Mouse (Mus musculus) gastrocnemius, adult 18-20 months (tissue): Measurements from ENCODE around the gene Ankrd39. TPM values are rescaled to one million over a fixed set of nuclear protein-coding genes. Genes with fewer than 3 reads are reported as not detected.

Source experiments
- DNase-seq: peaks from one replicate; pipeline ENCODE4 v3.0.0; 2021; ENCODE audit warnings: low spot score
- total RNA-seq, 2 experiments: library from RNA; stranded (reverse); gene quantifications; 2 replicates each; pipeline ENCODE4 v1.2.3; 2021

The Ankrd39 gene
- total RNA-seq, 2 experiments from 2014 or later: 7.3 to 8.6 TPM

DNA sequence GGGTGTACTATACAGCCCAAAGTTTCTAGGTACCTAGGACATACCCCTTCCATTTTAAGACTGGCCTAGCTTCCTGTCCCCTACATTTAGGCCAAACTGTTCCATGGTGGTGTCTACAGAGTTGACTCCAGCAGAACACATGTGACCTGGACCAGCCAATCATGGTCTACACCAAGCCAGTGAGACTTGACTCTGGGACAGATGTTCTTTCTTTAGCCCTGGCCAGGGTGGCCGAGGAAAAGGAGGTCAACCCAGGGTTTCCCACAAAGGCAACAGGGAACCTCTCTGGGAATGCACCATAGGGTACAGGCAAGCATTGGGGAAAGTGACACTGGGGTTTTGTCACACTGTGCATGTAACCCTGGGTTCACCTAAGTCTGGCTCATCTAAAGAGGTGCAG lies 25.5 kb upstream of the Ankrd39 start:
- DNase-seq: peak; percentile 76

DNA sequence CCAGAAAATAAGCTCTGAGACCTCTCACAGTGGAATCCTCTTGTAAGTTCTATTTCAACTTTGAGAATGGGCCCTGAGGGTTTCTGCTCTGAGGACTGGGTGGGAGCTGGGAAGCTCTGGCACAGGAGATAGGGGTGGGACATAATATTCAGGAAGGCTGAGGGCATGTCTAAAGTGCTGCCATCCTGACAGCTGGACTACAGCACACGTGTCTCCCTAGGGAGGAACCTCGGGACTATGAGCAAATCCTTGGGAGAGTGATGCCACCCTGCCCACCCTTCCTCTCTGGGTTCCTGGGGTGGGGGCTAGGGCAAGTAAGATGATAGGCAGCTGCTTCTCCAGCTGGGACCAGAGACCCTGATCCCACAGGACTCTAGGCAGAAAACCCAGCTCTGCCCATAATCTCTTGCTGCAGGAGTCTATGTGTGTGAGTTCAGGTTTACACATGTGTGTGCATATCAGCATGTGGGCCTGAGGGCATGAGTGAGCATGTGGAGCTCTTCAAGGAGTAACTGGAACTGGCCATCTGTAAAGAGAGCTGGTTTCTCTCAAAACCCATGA lies 25.0 kb upstream of the Ankrd39 start:
- DNase-seq: no peak

DNA sequence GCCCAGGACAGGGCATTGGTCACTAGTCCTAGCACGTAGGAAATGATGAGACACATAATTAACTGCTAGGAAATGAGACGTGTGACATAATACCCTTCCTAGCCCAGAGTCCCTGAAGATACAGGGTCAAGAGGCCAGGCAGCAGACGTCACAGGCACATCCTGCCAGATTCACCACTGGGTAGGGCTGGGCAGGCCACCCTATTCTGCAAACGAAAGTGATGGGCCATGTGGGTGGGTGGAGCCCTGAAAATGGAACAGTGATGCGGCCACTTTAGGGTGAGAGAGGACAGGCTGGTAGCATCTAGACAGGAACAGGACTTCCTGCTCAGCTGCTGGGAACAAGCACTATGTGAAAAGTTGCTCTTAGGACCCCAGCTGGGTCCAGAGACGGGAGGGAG lies 24.4 kb upstream of the Ankrd39 start:
- peak; percentile 78 for DNase-seq

DNA sequence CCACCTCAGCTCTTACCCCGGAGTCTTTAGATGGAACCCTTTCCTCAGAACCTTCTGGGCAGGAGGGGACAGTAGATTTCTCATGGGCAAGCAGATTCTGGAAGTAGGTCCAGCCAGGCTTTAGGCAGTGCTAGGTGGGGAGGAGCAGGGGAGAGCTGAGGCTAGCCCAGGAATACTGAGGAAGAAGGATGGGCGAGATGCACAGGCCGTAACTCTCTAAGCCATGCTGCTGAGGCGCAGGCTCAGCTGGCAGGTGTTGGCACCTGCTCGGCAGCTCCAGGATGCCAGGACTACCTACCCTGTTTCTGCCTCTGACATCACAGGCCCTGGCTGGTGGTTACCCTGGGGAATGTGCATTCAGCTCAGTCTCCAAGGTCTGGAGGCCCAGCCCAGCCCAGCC lies 23.1 kb upstream of the Ankrd39 start:
- no peak for DNase-seq

- no peak for DNase-seq
Observed at GRCm38 (mm10) chr1:36569694-36570276, 22.5 kb upstream of the Ankrd39 start.

GRCm38 (mm10) chr1:36568776-36569175 lies 21.5 kb upstream of the Ankrd39 start:
- peak; percentile 44 for DNase-seq

- DNase-seq: no peak
Observed at GRCm38 (mm10) chr1:36567818-36568603, 20.8 kb upstream of the Ankrd39 start.

DNA sequence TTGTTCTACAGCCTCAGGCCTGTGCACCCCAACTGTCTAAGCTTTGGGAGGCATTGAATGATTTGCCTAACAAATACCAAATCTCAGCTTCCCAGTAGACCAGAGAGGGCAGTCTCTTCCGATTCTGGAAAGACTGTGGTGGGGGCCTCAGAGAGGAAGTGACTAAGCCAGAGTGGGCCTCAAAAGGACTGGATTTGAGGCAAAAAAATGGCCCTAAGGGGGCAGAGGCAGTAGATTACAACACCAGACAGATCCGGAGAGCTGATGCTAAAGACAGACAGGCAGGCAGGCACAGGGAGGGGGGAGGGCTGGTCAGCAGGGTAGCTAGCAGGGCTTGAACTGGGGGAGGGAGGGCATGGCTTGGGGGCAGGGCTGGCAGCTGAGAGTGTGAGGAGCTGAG lies 19.2 kb upstream of the Ankrd39 start:
- no peak for DNase-seq

DNA sequence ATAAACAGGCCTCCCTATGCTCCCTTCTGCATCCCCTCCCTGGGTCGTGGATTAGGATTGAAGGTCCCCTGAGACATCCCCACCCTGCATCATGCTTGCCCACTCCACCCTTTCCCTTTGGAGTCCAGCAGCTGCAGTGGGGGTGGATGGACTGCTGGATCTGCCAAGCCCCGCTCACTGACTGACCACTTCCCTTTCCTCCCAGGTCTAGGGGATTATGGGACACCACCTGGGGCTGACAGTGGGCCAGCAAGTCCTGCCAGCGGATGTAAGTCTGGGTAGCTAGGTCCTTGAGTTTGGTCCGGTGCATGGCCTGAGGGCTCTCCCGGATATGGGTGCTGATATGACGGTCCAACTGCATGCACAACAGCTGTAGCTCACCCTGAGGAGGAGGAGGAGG lies 16.9 kb upstream of the Ankrd39 start:
- peak; percentile 61 for DNase-seq

- no peak for DNase-seq
Observed at GRCm38 (mm10) chr1:36563632-36564031, 16.4 kb upstream of the Ankrd39 start.

DNA sequence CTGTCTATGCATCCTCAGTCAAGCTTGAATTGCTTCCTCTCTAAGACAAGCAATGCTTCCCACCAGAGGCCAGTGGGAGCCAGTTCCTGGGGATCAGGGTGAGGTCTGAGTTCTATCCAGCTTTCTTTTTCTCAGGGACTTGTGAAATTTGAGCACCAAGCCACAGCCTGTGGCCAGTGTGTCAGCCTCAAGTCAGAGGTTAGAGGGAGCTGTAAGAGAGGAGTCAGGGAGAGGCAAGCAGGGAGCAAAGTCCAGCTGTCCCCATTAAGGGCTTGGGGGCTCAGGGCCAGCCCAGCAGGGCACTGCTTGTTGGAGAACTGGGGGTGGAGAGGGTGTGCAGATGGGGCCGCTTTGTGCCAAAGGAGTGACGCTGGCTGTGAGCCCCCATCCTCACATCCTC lies 16.0 kb upstream of the Ankrd39 start:
- DNase-seq: peak; percentile 59

DNA sequence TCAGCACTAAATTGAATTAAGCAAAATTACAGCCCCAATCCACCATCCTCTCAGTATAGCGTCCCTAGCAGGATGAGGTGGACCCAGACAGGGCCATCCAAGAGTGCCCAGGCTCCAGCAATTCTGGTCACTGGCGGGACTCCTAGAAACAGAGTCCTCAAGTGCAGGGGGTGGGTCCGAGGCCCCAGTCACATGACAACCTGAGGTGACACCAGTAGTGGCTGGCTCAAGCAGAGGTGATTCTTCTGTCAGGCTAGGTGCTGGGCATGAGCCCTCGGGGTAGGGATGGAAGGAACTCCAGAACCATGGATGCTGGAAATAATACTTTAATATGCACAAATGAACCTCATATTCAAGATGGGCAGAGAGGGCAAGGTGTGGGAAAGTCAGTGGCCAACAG lies 15.1 kb upstream of the Ankrd39 start:
- DNase-seq: no peak

GRCm38 (mm10) chr1:36560903-36561302 lies 13.7 kb upstream of the Ankrd39 start:
- peak; percentile 47 for DNase-seq

DNA sequence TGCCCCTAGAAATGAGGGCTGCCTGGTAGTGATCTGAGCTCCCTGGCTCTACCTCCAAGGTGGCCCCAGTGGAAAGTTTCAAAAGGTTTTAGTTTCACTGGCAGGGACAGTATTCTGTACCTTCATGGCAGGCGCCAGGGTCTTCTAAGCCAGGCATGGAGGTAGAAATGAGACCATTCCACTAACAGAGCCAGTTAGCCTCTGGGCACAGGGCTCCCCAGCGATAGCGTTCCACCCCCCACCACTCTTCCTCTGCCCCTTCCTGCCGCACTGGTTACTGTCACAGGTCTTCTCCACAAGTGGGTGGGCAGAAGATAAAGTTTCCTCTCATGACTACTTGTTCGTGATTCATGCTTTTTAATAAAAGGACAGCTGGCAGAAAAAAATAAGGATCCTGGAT lies 12.6 kb upstream of the Ankrd39 start:
- DNase-seq: no peak

- no peak for DNase-seq
Observed at GRCm38 (mm10) chr1:36559256-36559655, 12.0 kb upstream of the Ankrd39 start.

DNA sequence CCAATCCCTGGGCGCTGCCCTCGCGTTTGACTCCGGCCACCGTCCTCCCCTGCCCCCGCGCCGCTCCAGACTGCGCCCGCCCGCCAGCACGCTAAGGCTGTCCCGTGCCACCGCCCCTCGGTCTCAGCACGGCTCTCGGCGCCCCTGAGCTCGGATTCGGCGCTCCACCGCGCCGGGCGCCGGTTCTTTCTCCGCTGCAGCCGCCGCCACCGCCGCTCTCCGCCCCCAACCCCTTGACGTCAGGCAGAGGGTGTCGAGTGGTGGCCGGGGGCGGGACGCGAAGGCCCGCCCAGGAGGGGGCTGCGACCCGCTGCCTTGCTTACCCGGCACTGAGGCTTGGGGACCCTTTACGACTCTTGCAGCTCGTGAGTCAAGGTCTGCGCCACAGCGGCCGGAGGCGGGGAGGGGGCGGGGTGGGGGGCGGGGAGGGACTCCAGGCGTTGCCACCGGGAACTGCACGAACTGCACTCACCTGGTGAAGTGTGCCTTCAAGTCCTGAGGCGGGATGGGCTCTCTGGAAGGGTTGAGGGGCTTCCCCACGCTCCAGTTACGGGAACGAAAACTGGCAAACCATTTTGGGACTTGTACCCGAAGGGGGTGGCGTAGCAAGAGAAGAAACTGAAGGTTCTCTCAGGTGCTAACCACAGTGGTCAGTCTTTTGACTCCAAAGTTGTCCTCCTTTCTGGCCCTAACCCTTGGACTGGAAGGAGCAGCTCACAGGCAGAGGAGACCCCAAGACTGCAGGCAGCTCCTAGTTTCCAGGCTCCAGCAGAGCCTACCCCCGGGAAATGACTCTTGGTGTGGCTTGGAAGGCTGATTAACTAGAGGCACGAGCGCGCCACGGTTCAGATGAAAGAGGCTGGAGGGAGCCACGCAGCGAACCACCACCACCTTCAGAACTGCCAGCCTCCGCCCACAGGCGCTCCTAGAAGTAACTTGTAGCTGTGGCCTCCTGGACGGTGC lies 11.1 kb upstream of the Ankrd39 start, which contains the start of gene Sema4c:
Gene Sema4c, minus strand, starts transcription at position 319 of the 963 bp plus-strand sequence.
- peak; percentile 68 for DNase-seq

- DNase-seq: peak; percentile 83
Observed at GRCm38 (mm10) chr1:36557457-36558011, 10.3 kb upstream of the Ankrd39 start.

DNA sequence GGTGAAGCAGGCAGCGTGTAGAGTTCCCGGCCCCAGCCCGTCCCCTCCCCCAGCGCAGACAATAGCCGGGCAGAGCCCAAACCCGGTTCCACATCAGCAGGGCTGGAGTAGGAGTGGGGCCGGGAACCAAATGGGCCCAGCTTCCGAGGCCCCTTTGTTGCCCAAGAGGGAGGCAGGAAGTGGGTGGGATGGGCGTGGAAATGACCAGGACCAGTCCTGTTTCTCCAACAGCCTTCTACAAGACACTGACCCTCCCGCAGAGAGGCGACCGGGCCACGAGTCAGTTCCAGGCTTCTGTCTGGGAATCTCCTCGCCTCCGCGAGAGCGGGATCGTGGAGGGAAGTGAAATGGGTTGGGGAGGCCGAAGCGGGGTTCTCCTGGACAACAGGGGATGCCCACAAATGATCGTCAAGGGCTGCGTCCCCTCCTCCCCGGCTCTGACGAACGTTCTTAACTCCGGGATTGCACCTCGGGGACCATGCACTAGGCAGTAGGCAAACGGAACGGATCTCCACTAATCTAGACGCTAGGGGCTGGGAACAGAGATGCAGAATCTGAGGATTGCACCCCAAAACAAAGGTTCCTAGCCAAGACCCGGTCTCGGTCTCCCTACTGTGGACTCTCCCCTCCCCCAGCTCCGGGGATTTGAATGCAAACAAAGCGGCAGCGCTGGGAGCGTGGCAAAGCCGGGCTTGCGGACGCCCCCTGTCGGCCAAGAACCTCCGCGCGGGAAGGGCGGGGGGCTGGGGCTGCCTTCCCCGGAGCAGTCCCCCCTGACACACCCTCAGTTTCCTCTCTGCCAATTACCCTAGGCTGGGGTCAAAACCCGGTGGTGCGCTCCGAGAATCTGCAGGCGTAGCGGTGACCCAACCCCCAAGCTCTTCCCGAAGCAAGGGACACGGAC lies 9.6 kb upstream of the Ankrd39 start:
- DNase-seq: peak; percentile 87

DNA sequence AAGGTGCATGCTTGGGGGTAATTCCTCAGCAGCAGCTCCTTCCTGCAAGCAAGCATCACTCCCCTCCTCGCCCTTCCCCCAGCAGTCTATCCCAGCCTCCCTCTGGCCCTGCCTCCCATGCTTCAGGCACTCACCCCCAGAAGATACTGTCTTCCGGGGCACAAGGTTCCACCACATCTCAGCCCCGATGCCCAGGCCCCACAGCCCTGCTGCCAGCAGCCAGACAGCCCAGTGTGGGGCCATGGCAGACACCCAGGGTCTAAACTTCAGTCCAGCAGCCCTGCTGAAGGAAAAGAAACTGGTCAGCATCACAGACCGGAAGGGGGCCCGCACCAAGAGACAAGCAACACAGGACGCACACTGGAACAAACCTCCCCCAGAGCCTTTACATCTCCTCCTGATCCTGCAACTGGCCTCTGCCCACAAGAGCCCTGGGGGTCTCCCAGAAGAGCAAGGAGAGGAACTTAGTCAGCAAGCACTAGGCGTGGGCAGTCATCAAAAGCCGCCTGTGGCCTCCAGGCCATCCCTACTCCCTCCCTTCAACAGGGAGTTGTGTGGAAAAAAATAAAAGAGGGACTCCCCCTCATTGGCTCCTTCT lies 8.7 kb upstream of the Ankrd39 start:
- no peak for DNase-seq
